Mouse (Mus musculus): ENCODE data around the gene Homer2.

GRCm38 (mm10) chr7:81597660-81598059 is 109.7 kb downstream of the Homer2 start:
- TF ChIP-seq CTCF (IDR thresholded peaks at IDR 0.05; ENCODE audit: control insufficient read depth, insufficient read depth, insufficient read length) (no peak), USF1 (IDR thresholded peaks at IDR 0.05; ENCODE audit: low read depth) (no peak), CEBPB (IDR thresholded peaks at IDR 0.05; ENCODE audit: low read depth) (no peak)
